Mouse (Mus musculus) spleen, adult 2 months (tissue): ENCODE measurements around the gene Zg16. TPM values are rescaled to one million over a fixed set of nuclear protein-coding genes. Genes with fewer than 3 reads are reported as not detected.

Source experiments
- DNase-seq, 2 experiments: peaks; one replicate each; pipeline versions ENCODE4 v3.0.0 to v3.0.0-alpha.2; 2012 to 2021; ENCODE audit warnings: low spot score in 2 of 2, low read depth in 1 of 2
- H3K27ac ChIP-seq: fragments of 200-500 bp; 2 replicates; pipeline ENCODE4 v1.5.1; 2012; ENCODE audit warnings: low read length, inconsistent platforms; ENCODE audit not compliant: insufficient read depth
- H3K27me3 ChIP-seq: fragments of 200-500 bp; 2 replicates; pipeline ENCODE4 v1.6.1; 2012; ENCODE audit warnings: mild to moderate bottlenecking, moderate library complexity, low read length, inconsistent platforms; ENCODE audit not compliant: control insufficient read depth, insufficient read depth
- H3K36me3 ChIP-seq: fragments of 200-500 bp; 2 replicates; pipeline ENCODE4 v1.6.1; 2012; ENCODE audit warnings: mild to moderate bottlenecking, low read length, inconsistent platforms; ENCODE audit not compliant: control insufficient read depth, insufficient read depth
- H3K4me1 ChIP-seq: fragments of 200-500 bp; 2 replicates; pipeline ENCODE4 v1.6.1; 2011; ENCODE audit warnings: inconsistent platforms; ENCODE audit not compliant: control insufficient read depth, insufficient read depth, insufficient read length
- H3K4me3 ChIP-seq: fragments of 200-500 bp; 2 replicates; pipeline ENCODE4 v1.5.1; 2011; ENCODE audit warnings: mild to moderate bottlenecking, inconsistent platforms; ENCODE audit not compliant: insufficient read depth, insufficient read length; ENCODE audit errors: extremely low read depth
- CTCF ChIP-seq: fragments of 200-500 bp; IDR thresholded peaks from 2 replicates; pipeline ENCODE4 v1.5.1; 2011; ENCODE audit warnings: mild to moderate bottlenecking, inconsistent platforms; ENCODE audit not compliant: insufficient read depth, insufficient read length, insufficient replicate concordance; ENCODE audit errors: extremely low read depth
- POLR2A ChIP-seq: fragments of 200-500 bp; IDR thresholded peaks from 2 replicates; pipeline ENCODE4 v1.6.1; 2011; ENCODE audit warnings: low read depth, low read length, inconsistent platforms
- WGBS: fragments of 180-500 bp; shearing (Covaris S2); methylation state at CpG from one replicate; pipeline ENCODE4 v1.1.7; 2018; 5-methylcytosine and 5-hydroxymethylcytosine counted together
- polyA plus RNA-seq: library from polyadenylated mRNA; depleted of rRNA; stranded (reverse); fragments of >200 nt; gene quantifications from 2 replicates; pipeline ENCODE4 v1.2.3, GENCODE M21; 2012

Zg16 gene
- polyA plus RNA-seq, 1 experiment, result 1,018 TPM

DNA sequence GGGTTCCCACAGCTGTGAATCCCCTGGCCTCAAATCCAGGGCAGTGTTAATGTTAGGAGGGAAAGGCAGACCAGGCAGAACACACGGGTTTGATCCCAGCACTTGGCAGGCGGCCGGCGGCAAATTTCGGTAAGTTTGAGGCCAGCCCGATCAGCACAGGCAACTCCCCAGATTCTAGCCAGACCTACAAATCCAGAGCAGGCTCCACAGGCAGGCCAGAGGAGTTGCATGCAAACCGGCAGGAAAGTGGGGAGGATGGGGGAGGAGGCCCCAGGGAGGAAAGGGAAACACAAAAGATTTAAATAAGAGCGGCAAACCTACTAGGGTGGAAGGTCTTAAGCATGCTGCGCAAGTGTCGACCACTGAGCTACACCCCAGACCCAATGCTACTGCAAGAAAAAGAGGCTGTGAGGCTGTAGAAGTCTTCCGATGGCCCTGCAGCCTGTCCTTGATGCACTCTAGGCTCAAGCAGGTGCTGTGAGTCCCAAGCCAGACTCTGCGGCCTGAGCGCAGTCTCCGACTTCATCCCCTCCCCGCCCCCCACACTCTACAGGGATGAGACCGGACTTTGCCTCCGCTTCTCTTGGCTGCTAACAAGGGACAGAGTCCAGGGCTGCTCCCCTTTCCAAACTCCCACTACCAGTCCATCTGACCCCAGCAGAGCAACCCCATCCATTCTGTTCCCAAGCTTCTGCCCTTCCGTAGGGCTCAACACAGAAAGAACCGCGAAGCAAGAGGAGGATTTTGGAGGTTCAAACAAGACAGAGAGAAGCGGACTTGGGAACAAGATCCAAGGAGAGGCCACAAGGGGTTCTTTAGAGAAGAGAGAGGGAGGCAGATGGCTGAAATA lies 34.2 kb upstream of the Zg16 start:
- Histone ChIP-seq H3K4me3 (no peak overlapping the region), H3K36me3 (no peaks in the 10 kb centered on the region), H3K4me1 (no peaks in the 10 kb centered on the region), H3K27ac (no peak overlapping the region), H3K27me3 (no peaks in the 10 kb centered on the region)
- DNase-seq, result no peak
- 83% methylated on average over 21 of the region's 21 CpGs for WGBS
- TF ChIP-seq CTCF (no peak), POLR2A (no peak)

DNA sequence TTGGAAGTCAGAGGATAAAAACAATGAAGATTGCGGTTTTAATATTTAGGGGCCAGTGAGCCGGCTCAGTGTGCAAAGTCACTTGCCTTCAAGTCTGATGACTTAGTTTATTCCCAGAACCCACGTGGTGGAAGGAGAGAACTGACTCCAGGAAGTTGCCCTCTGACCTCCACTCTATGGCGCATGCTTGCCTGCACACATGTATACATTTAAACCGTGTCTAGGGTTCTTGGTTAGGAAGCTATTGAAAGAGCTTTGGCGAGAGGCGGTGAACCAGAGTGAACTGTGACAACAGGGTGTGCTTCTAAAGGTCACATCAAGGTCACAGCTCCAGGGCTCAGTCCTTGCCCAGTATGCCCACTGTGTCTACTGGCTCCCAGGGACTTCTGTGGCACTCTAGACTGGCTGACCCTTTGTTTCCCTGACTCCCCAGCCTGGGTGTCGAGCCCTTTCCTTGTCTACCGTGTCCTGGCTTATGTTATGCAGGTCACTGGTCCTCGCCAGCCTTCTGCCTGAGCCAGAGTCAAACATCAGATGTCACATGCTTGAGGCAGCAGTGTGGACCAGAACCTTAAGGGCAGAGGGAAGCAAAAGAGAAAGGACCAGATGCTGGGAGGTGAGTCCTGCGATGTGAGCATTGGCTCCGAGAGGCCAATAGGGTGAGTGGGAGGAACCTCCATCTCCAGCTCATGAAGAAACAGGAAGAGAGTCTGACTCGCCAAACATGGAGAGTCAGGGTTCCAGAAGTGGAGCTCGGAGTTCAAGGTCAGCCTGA lies 31.7 kb upstream of the Zg16 start:
- TF ChIP-seq POLR2A, result no peak
- TF ChIP-seq CTCF, result no peak
- DNase-seq, result no peak
- H3K4me1 ChIP-seq, result peaks cover 5% of the 10 kb centered on the region; the same call in 1 of the 2 replicates
- no peak overlapping the region for H3K4me3 ChIP-seq
- peak overlapping the region; percentile 11 for H3K27ac ChIP-seq
- H3K27me3 ChIP-seq, result no peaks in the 10 kb centered on the region
- H3K36me3 ChIP-seq, result no peaks in the 10 kb centered on the region
- WGBS, result 68% methylated on average over 14 of the region's 14 CpGs

DNA sequence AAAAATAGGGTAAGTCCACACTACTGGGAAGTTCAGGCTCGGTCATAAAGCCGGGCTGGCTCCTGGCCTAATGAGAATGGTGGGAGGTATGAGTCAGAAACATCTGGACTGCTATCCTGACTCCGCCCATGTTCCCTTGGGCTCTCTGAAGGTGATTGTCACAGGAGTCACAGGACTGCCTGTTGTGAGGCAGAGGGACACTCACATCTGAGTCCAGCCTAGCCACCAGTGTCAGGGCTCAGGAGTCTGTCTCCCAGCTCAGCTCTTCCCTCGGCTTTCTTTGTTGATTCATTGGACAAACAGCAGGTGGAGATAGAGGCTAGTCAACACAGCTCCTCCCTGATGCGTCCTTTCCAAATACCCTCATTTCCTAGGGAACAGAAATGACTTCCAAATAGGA lies 30.8 kb upstream of the Zg16 start:
- no peak for TF ChIP-seq CTCF
- TF ChIP-seq POLR2A, result no peak
- Histone ChIP-seq H3K27me3 (no peaks in the 10 kb centered on the region), H3K27ac (0 out of 2 replicates have a peak overlapping the region, but pooled peaks have one; percentile 28), H3K4me3 (no peak overlapping the region), H3K36me3 (no peaks in the 10 kb centered on the region), H3K4me1 (peaks cover 13% of the 10 kb centered on the region; the same call in 1 of the 2 replicates)
- WGBS, result 72% methylated on average over 5 of the region's 5 CpGs
- no peak for DNase-seq

DNA sequence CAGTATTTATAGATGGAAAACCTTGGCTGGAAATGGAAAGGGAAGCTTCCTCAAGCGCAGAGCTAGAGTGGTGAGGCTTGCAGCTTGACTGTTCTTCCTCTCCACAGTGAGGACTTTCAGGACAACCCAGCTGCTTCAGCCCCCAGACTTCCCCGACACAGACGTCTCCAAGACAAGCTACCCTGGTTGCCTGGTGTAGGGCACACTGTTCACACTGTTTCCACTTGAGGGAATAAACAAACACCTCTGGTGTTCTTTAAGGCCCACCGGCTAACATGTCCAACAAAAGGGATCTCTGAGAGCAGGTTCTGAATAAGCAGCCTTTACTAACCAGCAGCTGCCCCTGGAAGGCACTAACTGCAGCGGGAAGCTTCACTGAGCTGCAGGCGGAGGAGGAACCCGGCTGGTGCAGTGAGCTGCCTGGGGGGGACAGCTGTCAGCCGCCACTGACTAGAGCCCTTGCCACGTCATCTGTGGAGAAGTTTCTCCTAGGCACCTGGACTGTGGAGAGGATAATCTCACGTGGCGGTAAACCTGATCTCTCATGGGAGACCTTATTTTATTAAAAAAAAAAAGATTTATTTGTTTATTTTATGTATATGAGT lies 29.3 kb upstream of the Zg16 start:
- Histone ChIP-seq H3K27ac (no peak overlapping the region), H3K4me1 (peaks cover 23% of the 10 kb centered on the region; the same call in 1 of the 2 replicates), H3K36me3 (no peaks in the 10 kb centered on the region), H3K4me3 (no peak overlapping the region), H3K27me3 (no peaks in the 10 kb centered on the region)
- no peak for TF ChIP-seq CTCF
- 57% methylated on average over 11 of the region's 11 CpGs for WGBS
- DNase-seq, result no peak

DNA sequence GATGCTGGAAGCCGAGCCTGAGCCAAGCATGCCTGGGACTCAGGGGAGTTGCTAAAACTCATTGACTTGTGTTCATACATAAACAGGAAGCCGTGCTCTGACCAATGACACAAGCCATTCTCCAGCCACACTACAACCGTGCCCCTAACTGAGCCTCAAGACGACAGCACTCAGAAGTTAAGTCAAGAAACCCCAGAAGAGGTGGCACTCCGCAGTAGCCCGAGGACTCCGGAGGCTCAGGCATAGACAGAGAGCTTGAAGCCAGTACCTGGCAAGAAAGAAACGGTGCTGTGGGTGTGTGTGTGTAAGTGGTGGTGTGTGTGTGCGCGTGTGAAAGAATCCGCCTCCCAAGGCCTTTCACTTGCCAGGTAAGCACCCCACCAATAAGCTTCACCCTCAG lies 27.8 kb upstream of the Zg16 start:
- no peaks in the 10 kb centered on the region for H3K27me3 ChIP-seq
- DNase-seq, result no peak
- H3K27ac ChIP-seq, result no peak overlapping the region
- H3K36me3 ChIP-seq, result no peaks in the 10 kb centered on the region
- TF ChIP-seq CTCF (no peak), POLR2A (no peak)
- WGBS, result 81% methylated on average over 11 of the region's 11 CpGs
- peaks cover 23% of the 10 kb centered on the region; the same call in 1 of the 2 replicates for H3K4me1 ChIP-seq
- H3K4me3 ChIP-seq, result no peak overlapping the region

DNA sequence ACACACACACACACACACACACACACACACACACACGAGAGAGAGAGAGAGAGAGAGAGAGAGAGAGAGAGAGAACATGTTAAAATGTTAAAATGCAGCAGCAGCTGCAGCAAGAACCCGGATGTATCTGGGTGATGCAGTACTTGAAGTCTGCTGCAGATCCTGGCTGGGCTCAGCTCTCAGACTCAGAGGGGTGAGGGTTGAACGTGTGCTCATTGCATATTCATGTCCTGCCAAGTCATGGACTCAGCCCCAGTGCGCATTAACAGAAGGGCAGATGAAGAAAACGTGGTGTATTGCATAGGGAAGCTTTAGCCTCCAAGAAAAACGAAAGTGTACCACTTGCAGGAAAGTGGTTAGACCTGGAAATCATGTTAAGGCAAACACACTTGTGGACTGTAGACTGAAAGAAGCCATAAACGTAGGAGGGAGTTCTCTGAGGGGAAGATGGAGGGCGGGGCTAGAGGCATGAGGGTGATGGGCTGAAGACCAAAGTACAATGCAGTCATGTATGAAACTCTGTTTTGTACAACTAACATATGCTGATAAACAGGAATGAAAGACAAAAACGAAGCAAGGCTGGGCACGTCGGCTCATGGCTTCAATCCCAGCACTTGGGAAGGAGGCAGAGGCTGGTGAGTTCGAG lies 26.6 kb upstream of the Zg16 start:
- Histone ChIP-seq H3K27ac (peak overlapping the region; percentile 71), H3K4me1 (peaks cover 23% of the 10 kb centered on the region; the same call in 1 of the 2 replicates), H3K27me3 (no peaks in the 10 kb centered on the region), H3K36me3 (no peaks in the 10 kb centered on the region), H3K4me3 (no peak overlapping the region)
- no peak for DNase-seq
- WGBS, result 32% methylated on average over 12 of the region's 12 CpGs
- TF ChIP-seq POLR2A (no peak), CTCF (no peak)
